Mouse (Mus musculus) ES-Bruce4 (cell line): ENCODE data around the gene Ap5s1.

Experiments used
- CTCF ChIP-seq: IDR thresholded peaks from one replicate; pipeline ENCODE4 v1.8.1; 2011; ENCODE audit warnings: low read depth, low read length
- EP300 ChIP-seq: IDR thresholded peaks from 2 replicates; pipeline ENCODE4 v1.6.1; 2011; ENCODE audit warnings: low read depth, low read length; ENCODE audit not compliant: insufficient read depth

GRCm38 (mm10) chr2:131159491-131159910, 47.4 kb upstream of the Ap5s1 start:
- TF ChIP-seq CTCF (no peak), EP300 (no peak)
